Mouse (Mus musculus) testis, postnatal 14 days (tissue): Measurements from ENCODE around the gene Btbd10.

Experiments used
- DNase-seq: peaks from one replicate; pipeline ENCODE4 v3.0.0; 2021; ENCODE audit warnings: low spot score

Gene Btbd10

DNA sequence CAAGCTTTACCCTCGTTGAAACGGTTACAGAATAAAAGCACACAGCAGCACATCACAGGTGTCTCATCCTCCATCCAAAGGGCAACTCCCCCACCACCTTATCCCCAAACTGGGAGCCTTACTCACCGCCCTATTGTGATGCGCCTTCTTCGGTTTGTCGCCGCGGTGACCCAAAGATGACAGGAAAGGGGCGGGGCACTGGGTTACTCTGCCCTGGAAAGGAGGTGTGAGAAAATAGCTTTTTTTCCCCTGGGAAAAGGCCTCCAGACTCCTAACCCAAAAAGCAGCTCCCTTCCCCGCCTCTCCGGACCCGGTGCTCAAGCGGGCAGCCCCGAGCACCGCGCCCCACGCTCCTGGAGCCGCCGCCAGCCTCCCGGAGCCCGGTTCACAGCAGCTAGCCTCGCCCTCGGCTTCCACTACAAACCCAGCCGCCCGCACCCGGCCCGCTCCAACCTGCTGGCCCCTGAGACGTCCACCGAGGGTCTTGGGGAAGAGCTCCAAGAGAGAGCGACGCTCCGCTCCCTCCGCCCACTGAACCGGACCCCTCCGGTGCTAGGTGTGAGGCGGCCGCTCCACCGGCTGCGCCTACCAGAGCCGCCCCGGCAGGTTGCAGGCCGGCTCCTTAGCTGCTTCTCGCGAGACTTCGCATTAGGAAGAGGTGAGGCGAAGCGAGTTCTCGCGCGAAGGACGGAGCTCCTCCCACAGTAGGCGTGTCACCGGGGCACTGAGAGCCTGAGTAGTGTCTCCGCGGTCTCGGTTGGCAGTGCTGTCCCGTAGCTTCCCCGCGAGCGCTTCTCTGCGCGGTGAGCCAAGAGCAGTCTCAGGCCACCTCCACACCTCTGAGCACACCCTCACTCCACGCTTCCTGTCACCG is at the start of gene Btbd10:
TSS of gene Btbd10 (minus strand) at position 647 of the 874 bp plus-strand sequence.
- DNase-seq = peak; percentile 99

DNA sequence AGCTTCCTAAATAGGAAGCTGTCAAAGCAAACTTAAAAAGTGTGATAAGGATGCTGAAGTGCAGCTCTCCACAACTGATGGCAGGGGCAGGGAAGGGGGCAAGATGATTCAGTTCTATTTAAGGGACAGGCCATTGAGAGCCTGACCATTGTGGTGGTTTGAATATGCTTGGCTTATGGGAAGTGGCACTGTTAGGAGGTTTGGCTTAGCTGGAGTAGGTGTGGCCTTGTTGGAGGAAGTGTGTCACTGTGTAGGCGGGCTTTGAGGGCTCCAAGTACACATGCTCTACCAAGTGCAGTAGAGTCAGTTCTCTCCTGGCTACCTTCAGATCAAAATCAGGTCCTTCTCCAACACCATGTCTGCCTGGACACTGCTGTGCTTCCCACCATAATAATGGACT is 47.3 kb upstream of the Btbd10 start:
- no peak for DNase-seq

DNA sequence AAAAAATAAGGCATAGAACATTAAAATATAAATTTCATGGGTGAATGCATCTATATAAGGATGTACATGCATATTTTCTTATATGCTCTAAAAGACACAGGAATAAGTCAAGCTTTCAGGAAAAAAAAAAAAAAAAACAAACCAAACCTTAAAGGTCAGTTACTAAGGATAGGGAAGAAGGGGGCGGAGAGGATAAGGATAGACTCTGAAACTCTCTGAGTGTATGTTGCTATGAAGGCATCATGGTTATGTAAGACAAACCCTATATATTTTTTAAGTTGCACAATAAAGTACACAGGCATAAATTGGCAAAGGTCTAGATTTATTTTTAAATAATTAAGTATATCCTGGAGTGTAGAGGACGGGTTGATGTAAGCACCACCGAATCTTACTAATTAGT is 46.1 kb upstream of the Btbd10 start:
- DNase-seq = no peak

DNA sequence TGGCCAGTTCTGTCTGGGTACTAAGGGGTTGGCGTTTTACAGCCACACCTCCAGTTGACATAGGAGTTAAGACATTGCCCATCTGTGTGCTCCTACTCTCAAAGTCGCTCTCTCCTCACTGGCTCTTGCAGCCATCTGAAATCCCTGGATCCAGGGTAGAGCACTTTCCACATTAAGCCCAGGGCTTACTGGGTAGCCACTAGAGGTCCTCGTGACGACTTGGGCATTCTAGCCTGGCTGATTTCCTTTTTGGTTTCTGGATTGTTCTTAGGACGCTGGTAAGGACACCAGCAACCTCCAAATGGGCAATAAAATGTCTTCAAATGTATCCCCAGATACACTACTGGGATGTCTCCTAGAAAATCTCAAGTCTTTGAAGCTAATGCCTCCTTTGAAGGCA is 39.5 kb upstream of the Btbd10 start:
- DNase-seq = no peak

DNA sequence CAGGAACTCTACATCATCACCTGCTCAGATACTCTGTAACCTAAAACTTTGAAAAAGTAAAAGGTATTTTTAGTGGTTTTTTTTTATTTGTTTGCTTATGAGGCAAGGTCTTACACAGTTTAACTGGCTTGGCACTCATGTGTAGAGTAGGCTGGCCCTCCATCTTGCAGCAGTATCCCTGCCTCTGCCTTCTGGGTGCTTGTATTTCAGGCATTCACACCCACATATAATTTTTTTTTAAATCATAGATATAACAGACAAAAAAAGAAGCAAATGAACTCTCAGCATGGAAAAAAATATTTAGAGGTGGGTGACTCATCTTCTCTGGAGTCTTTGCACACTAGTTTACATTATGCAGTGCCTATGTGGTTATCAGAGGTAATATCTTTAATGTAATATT is 28.9 kb upstream of the Btbd10 start:
- no peak for DNase-seq

DNA sequence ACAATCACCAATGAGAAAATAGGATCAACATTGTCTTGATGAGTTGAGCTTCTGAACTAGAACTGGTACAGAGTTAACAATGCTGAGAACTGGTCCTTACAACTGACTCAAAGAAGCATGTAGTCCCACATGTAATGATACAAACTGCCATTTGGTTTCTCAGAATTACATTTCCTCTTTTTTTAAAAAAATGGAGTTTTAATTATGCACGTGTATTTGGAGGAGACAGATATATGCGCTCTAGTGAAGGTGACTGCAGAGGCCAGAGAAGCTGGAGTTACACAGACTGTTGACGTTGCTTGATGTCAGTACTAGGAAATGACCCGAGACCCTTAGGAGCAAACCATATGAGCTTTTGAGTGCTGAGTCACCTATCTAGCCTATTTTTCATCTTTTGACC is 27.5 kb upstream of the Btbd10 start:
- no peak for DNase-seq

DNA sequence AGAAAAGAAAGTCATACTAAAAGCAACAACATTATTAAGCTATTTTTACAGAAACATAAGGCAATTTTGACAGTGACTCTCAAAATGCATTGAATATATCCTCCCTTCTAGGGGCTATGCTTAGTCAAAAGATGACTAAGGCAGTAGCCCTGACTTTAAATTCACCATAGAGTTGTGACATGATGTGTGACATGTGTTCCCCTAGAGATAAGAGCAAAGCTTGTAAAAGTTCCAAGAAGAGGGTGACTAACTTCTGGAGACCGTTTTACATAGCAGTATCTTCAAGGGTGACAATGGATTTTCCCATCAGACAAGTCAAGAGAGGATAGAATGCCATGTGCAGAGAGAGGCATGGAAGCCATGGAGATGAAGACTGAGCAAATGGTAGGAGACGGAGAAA is 22.4 kb upstream of the Btbd10 start:
- no peak for DNase-seq

DNA sequence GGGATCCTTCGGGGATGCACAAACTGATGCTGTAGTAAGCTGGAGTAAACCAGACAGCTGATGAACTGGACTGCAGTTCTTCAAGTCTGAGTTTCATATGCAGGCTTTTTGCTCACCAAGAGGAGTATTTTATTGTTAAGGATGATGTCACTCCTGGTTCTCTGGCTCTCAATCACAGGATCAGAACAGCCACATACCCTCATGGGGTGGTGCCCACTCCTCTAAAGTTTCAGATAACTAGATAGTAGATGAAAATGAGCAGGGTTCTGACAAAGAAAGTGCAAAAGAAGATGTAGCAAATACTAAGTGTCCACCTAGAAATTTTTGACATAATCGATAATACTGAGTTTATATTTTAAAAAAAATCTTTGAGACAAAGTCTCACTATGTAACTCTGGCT is 19.3 kb upstream of the Btbd10 start, which contains the start of gene Pth:
TSS of gene Pth (minus strand) at position 101 of the 400 bp plus-strand sequence.
- no peak for DNase-seq

DNA sequence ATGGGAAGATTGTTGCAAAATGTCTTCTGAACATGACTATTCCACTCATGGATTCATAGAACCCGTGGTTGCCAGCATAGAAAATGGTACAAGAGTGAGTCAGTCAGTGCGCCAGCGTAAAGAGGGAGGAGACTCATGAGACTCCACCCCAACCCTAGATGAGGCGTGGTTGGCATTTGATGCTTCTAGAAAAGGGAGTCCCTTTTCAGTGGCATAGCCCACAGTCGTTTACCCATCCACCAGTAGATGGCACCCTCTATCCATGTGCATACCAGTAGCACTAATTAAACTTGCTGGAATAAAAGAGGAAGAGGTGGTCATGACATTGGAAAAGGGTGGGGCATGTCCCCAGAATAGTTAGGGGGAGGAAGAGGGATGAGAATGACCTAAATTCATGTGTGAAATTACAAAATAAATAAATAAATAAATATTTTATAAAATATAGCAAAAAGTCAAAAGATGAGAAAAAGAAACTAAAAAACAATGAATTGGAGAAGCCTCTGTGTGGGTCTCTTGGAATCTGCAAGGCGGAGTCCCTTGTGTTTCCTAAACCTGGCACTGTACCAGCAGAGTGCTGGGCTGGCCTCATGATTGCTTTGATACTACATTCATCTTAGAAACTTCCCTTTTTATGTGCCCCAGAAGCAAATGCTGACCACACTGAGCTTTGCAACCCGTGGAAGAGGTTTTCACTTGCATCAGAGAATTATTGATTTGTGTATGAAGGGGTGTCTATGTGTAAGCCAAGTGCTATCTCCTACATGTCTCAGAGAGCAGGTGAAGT is 8.9 kb upstream of the Btbd10 start:
- DNase-seq = peak; percentile 27

DNA sequence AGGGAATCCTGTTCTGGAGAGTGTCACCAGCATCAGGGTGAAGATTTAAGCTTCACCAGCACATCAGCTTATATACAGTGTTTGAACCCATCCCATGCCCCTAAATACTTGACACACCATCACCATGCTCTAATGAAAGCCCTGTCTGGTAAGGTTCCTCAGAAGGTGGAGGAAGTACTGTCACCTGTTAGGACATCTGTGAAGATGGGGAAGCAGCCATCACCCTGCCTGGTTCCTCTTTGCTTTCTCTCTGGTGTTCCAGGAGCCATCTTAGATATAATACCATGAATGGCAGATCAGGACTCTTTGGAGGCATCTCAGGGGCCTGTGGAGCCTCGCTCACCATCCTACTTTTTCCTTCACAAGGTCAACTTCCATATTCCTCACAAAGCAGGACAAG is 3.5 kb upstream of the Btbd10 start:
- no peak for DNase-seq

DNA sequence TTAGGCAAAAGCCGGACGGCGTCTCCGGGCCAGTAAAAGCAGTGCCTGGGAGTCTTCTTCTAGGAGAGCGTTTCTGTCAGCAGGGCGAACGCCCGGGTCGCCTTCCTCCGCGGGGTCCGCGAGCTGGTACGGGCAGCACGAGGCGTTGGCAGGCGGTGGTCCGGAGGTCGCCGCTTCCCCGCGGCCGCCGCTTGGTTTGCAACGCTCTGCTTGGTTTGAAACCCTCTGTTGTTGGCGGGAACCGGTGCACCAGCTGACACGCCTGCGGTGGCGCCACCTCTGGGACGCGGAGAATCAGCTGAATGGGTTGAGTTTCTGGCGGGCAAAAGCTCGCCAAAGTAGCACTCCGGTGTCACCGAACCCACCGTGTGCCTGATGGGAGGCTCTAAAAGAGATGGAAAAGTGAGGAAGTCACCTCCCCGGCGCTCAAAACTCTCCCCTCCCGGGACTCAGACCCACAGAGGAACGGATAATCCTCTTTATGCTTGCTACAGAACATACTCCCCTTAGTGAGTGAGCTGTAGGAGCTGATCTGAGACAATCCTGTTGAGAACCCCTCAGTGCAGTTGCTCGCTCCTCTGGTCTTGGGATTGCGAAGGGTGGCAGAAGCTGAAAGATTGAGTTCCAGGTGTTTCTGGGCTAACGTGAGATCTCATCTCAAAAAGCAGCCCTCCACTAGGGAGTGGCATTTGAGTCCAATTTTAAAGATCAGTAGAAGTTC is 588 bp upstream of the Btbd10 start:
- DNase-seq = peak; percentile 78

DNA sequence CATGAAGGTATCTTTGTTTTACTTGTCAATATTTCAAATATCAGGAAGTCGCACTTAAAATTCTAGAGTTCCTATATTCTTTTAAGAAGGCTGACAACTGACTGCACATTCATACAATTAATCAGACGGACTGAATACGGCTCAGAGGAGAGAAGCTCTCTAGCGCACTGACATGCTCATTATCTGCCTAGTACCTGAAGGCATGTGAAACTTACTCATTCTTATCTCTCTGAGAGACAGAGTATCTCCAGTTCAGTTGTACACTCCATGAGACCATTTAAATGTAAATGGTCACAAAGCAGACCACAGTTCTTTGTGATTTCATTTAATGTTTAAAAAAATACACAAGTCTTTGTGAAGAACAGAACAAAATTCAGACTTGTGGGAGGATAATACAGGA is 1.8 kb downstream of the Btbd10 start:
- no peak for DNase-seq

DNA sequence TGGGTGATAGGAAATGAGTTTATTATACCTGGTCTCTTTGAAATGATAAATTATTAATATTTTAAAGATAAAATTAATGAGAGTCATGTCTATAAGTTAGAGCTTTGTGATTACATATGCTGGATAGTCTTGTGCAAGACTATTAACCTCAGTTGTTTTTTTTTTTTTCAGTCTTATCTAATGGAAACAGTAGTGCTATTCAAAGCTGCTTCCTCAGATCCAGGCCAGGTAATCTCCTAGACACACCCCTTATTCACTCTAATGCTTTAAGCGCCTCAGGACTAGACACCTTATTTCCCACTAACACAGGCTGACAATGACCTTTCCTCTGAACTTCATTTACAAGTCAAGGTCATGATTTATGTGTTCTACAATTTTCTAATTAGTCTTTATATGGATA is 20.1 kb downstream of the Btbd10 start:
- DNase-seq = no peak

DNA sequence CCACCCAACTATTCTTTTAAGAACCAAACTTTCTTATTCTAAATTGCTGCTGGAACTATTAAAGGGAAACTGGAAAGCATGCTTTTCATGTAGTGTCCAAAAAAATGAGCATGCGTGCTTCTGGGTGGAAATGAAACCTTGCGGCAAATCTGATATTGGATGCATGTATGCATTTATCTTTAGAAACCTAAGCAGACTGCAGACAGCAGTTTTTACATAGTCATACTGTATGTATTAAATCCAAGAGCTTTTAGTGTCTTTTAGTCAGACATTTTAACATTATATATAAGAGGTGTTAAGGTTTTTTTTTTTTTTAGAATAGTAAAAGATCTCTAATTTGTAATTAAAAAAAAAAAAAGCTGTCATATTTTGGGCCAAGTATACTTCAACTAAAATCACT is 21.5 kb downstream of the Btbd10 start:
- no peak for DNase-seq

DNA sequence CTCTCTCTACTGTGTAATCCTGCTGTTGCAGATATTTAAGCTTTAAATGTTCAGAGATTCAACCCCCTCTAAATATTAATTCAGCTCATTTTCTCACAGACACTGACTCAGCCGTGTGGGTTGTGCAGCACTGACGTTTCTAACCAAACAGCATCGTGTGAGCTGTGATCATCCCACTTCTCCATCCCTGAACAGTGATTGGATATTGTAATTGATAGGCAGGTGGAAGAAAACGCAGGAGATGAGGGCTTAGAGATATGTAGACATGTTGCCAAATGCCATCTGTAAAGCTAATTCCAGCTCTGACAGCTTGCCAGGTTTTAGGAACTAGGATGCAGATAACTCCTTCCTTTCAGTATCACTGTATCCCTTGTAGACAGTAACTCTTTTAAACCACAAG is 21.9 kb downstream of the Btbd10 start:
- DNase-seq = no peak

DNA sequence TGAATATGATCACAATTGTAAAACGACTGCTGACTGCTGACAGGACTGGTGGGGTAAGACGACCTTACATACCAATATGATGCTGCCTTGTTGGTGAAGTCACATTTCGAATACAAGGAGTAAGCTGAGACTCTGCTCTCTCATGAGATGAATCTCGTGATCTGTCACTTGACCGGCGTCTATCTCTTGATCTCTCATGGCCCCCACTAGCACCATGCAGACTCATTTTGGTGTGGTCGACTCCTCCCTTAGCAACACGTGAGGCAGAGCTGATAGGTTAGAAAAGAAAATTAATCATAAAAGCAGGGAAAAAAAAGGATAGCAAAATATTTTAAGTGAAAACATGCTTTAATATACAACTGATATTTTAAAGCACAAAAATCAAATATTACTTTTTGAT is 33.9 kb downstream of the Btbd10 start:
- no peak for DNase-seq

DNA sequence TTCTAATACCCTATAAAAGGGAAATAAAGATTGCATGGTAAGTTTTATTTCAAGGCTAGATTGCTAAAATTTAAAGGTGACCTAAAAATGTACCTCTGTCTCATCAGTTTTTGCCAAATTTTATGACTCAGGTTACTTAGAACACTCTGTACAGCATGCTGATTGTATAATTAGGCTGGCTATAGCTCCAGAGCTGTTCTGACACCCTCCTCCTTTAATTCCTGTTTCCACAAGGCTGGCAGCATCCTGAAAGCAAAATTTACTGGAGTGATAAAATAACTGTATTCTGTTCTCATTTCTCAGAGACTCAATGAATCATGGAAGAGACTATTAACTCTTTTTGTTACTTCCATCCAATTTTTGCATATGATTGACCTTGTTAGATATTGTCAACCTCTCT is 35.2 kb downstream of the Btbd10 start:
- DNase-seq = no peak

DNA sequence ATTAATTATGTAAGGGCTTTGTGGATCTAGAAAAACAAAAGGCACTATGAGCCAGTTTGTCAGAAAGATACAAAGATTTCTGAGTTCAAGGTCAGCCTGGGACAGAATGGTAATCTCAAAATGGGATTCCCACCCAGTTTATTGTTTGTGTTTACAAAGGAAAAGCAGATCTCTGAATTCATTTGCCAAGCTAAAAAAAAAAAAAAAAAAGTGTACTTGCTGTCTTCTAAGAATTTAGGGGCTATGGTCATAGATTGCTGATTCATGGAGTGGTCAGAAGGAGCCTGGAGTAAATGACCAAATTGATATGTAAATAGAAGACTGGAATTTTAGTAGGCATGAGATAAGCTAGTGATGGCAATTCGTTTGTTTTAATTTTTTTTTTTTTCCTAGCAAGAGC is 49.1 kb downstream of the Btbd10 start:
- no peak for DNase-seq

DNA sequence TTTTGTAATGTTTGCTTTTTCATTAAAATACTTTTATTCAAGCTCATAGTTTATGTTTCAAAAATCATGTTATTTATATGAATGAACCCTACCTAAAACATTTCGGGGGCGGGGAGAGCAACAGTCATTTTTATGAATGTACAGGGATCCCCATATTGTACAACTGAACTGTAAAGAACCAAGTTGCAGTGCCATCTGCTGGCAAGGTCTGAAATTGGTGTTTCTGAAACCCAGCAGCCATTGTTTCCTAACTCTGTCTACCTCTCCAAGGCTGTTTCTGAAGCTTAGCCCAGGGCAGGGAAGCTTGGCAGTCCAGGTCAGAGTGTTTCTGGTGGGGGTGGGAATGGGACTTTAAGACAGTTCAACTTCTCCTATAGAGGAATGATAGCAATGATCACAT is 57.4 kb downstream of the Btbd10 start:
- no peak for DNase-seq

DNA sequence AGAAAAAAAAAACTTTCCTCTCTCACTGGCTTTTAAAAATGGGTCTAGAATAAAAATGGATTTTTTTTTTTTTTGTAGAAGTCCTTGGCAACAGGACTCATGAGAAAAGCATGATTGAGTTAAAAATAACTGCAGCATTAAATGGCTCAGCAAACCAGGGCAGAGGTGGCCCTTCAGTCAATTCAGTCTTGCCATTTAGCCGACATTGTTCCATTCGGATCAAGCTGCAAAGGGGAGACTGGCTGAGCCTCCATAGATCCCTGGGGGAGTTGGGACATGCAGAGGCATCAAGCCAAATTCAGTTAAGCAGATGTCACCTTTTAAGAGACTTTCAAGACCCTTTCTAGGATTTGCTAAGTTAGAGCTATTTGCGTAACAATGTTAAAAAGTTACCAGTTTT is 59.1 kb downstream of the Btbd10 start:
- DNase-seq = no peak

DNA sequence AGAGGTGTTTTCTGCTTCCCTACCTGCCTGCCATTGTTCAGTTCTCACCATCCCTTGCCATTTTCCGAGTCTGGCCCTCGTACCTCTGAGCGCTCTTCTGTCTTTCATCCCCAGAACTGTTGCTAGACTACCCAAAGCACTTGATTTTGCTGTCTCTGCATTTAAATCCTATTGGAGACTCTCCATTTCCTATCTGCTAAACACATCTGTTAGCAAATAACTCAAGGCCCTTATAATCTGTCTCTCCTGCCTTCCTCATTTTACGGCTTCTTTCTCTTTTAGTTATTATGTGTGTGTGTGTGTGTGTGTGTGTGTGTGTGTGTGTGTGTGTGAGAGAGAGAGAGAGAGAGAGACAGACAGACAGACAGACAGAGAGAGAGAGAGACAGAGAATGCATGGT is 71.4 kb downstream of the Btbd10 start:
- DNase-seq = no peak

DNA sequence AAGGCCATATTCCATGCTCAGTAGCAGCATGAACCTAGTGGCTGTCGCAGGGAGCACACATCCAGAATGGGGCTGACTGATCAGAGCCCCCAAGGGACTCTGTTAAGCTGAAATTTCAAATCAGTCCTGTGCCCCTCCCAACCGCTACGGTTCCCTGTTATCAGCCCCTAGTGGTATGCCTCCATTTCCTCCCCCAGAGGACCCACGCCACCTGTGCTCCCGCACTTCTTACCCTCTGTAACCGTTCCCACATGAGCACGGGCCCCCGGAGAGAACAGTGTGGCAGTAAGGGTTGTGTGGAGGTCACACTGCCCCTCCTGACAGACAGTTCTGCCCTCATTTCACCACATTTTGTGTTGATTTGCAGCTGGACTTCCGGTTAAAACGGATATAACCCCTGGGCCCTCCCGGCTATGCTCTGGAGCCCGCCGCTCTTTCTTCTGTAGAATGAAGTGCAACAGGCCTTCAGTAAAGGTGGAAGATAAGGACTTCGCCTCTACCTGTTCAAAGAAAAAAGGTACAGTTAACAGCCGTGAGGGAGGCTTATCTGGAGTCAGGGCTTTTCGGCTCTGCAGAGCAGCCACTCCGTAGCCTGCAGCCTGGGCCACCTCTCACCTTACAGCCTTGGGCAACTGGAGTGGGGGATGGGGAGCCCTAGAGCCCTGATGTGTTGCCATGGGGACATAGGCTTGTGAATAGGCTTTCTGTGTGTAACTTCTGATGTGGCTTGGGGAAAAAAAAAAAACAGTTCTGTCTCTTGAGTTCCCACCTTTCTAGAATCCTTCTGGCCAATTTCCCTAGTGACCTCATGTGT is 73.9 kb downstream of the Btbd10 start:
- DNase-seq = no peak
